Mouse (Mus musculus): ENCODE data around the gene Gmnn.

- TF ChIP-seq CTCF (IDR thresholded peaks at IDR 0.05; ENCODE audit: low read depth) (no peak), EP300 (IDR thresholded peaks at IDR 0.05; ENCODE audit: low read depth) (no peak)
These were observed 16.3 kb upstream of the Gmnn start for GRCm38 (mm10) chr13:24778026-24778425.

Measured in heart, postnatal 0 days (tissue).